Mouse (Mus musculus): ENCODE data around the gene Plxna1.
A peak's percentile ranks its signal among the peaks of the same experiment; 100 is the strongest.

Gene Plxna1

GRCm38 (mm10) chr6:89327746-89328491 is 34.5 kb downstream of the Plxna1 start:
- no peak for DNase-seq

DNA sequence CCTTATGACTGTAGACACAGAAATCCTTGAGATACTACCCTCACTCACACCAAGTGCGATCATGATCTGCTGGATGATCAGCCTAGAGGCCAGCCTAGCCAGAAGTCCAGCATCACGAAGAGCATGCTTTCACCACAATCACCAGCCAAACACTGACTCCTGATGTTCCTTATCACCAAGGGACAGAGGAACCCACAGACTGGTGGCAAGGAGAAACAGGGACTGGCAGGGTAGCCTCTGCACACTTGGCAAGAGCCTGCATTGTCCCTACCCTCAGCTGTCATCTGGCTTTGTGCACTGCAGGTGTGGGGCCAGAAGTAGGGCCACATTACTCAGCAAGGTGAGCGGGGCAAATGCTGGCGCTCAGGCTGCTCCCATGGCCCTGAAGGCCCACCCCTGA is 37.6 kb downstream of the Plxna1 start:
- DNase-seq = no peak

GRCm38 (mm10) chr6:89315263-89315662 is 47.2 kb downstream of the Plxna1 start:
- no peak for DNase-seq

GRCm38 (mm10) chr6:89311518-89311917 is 50.9 kb downstream of the Plxna1 start:
- no peak for DNase-seq

- DNase-seq = no peak
Measured at GRCm38 (mm10) chr6:89310236-89310635, 52.2 kb downstream of the Plxna1 start.

DNA sequence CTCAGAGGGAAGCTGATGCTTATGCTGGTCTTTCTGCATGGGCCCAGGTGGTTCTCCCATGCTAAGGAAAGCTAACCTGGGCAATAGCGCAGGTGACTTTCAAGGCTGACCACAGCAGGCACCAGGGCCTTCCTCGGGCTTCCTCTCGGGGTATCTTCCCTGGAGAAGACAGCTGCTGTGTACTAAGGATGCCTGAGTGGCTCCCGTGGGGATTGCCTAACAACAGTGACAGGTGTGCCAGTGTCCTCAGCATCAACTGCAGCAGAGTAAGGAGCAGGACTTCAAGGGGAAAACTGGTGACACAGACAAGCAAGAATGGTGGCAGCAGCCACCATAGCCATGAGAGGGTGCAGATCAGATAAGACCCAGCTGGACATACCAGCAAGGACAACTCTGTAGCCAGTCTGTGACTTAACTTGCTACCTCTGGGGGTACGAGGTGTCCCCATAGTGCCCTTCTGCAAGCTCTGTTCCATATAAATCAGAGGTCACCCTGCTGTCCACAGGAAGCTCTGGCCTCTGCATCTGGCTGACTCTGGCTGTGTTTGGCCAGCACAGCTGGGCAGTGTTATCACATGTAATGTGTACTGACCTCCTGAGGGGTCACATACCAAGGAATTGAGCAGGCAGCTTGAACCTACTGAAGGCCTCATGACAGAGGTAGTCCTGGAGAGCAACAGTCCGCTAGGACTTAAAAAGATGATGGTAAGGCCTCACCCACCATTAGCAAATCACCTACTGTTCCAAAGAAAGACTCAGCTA is 54.0 kb downstream of the Plxna1 start:
- no peak for DNase-seq

DNA sequence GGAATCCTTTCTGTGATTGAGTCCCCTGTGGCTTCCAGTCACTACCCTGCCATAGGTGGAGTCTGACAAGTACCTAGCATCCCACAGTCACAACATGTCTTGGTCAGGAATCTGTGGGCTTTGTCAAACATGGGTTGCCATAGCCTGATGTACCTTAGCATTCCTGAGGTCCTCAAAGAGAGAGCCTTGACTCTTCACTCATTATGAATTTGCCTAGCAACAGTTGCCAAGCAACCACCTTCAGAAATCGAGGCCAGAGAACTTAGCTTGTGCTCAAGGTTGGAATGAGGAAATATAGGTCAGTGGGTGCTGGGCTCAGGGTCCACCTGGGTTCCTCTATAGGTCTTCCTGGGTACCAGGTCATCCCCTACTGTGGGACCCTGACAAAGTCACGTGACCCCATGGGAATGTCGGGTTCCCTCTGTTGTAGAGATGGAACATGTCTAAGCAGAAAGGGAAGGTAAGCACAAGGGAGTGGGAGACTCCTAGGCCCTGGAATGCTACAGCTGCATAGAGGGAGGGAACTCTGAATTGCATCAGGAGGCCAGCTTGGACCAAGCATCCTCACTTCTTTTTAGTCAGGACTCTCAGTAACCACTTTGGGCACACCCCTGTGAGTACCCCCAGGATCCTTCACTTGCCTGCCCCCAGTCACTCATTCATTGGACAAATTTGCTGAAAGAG is 57.9 kb downstream of the Plxna1 start:
- DNase-seq = no peak

- DNase-seq = no peak
Measured at GRCm38 (mm10) chr6:89299818-89300217, 62.6 kb downstream of the Plxna1 start.

GRCm38 (mm10) chr6:89296909-89297695 is 65.3 kb downstream of the Plxna1 start:
- no peak for DNase-seq

DNA sequence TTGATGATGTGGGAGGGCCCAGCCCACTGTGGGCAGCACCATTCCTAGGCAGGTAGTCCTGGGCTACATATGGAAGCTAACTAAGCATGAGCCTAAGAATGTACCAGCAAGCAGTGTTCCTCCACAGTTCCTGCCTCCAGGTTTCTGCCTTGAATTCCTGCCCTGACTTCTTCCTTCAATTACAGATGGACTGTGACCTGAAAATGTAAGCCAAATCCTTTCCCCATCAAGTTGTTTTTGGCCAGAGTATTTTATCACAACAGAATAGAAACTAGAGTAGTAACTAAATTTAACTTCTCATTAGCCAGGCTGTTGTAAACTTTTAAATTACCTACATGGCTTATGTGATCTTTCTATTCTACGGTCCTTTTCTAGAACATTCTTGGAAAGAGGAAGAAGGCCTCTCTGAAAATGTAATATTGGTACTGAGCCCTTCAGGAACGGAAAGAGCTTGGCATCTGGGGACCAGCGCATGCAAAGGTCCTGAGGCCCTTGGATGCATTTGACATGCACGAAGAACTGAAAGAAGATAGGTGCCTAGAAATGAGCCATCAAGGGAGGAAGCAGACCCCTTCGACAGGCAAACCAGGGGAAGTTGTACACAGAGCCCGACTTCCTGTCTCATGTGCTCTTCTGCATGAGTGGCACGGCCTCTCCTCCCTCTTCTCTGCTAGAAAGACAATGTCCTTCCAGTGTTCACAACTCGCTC is 66.3 kb downstream of the Plxna1 start:
- no peak for DNase-seq

DNA sequence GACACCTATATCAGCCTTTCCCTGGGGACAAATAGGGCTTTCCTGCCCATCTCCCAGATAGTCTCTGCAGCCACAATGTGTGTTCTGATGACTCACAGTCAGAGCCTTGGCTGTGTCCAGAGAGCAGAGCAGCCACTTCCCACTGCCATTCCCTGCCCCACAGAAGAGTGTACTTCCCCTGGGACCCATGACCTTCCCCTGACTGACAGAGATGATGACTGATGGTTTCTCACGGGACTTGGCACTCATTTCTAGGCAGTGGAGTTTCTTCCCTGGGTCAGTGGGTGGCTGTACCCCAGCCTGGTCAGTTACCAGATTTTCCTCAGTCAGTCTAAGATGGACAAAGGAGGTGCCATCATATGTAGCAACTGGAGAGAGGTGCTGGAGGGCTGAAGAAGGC is 67.8 kb downstream of the Plxna1 start:
- no peak for DNase-seq

DNA sequence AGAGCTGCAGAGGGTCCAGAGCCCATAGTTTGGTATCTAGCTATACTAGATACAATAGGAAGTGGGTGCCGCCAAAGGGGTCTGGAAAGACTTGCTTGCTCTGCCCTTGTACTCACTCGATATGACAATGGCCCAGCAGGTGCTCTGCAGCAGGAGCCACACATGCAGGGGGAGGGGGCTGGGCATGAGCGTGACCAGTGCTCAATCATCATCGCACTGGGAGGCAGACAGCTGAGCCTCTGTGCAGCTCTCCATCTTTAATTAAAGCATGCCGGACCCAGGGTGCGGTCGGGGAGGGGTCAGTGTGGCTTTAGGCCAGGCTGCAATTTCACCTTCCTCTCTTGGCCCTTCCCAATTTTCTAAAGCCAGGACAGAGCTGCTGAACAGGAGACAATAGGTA is 70.9 kb downstream of the Plxna1 start:
- no peak for DNase-seq

DNA sequence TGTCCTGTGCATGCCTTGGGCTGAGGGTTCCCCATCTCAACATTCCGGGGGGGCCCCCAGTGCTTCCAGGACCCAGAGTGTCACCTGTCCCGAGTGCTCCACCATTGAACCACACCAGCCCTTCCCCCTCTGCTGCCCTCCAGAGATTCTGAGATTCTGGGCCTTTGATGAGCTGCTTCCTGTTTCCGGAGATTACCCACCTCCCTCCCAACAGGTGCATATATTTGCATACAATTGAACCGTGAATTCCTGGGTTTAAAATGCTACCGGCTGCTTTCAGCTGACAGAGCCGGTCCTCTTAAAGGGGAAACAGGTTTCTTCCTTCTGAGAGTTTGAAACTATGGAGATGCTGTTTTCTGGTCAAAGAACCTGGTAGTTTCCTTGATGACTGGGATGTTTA is 74.3 kb downstream of the Plxna1 start:
- no peak for DNase-seq

DNA sequence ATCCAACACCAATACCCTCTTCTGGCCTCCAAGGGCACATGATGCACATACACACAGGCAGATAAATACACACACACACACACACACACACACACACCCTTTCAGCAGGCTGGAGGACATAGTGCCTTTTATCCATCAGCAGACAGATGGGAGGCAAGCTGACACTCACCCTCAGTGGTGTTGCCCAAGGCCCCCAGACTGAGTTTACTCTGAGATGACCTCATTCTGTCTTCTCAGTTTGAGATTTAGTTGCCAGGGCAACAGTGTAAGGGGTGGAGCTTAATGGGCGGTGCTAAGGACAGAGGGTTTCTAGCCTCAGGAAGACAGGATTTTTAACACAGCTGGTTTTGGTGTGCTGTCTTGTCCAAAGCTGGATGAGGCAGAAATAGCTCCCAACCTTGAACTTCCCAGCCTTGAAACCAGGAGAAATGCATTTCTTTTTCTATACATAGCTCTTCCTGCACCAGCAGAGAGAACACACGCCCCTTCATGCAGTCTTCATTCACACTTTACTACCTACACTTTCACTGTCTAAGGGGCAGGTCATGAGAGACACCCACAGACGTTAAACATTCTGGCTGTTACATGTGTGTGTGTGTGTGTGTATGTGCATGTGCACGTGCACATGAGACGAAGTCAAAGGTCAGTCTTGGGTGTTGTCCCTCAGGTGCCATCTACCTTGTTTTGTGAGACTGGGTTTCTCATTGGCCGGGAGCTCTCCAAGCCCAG is 75.6 kb downstream of the Plxna1 start:
- DNase-seq = peak; percentile 20

- no peak for DNase-seq
Measured at GRCm38 (mm10) chr6:89286286-89286655, 76.1 kb downstream of the Plxna1 start.

- DNase-seq = no peak
Measured at GRCm38 (mm10) chr6:89285561-89286285, 76.7 kb downstream of the Plxna1 start.

DNA sequence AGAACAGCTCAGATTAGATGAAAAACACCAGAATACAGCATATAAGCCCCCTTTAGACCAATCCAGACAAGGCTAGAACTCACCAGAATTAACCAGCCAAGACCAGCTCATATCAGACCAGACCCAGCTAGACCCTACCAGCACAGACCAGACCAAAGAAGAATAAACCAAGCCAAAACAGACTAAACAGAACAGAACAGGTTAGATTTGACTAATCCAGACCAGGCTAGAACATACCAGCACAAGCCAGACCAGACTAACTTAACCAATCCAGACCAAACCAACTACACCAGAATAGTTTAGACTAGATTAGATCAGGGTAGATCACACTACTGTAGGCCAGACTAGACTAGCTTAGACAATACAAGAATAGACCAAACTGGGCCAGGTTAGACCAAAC is 77.3 kb downstream of the Plxna1 start:
- DNase-seq = no peak

DNA sequence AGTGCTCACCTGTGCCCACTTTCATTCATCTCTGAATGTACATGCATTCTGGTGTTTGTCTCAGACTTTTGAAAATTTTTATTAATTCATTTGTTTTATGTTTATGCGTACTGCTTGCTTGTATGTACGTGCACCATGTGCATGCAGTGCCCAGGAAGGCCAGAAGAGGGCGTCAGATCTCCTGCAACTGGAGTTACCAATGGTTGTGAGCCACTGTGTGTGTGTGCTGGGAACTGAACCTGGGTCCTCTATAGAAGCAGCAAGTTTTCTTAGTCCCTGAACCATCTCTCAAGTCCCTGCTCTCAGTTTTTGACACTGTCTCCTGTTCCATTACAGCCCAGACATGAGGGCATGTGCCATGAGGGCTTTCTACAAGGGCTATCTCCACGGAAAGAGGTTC is 79.3 kb downstream of the Plxna1 start:
- DNase-seq = no peak

- DNase-seq = no peak
Measured at GRCm38 (mm10) chr6:89282626-89283025, 79.8 kb downstream of the Plxna1 start.

DNA sequence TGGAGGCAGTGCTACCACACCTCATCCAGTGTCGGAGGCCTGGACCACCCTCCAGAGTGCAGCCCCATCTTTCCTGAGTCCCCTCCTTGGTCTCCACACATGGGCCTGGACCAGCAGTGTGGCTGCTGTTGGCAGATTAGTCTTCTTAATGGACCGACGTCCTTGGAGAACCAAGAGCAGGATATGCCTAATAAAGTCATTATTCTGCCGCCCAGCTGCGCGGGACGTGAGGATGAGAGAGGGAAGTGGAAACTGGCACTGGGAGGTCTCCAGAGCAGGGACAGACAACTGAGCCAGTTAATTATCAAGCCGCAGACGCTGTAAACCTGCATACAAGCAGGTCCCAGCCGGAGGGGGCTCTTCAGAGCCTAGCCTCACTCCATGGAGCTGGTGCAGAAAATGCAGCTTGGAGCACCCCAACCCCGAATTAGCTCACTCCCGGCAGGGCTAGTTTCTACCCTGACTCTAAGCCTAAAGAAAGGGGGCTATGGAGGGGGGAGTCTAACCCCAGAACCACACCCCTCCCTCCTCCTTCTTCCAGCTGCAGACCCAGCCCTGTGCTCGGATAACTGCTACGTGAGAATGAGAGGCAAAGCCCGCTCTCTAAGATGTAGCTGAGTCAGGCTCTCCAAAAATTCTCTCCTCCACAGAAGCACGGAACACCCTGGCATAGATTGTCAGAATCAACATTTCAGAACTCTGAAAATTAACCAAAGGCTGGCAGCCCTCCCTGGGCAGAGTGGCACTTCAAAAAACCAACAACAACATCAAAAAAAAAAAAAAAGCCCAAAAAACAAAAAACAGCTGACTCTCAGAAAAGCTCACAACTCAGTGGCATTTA is 80.7 kb downstream of the Plxna1 start:
- no peak for DNase-seq

All from cerebellum, adult 11-12 months (tissue).